Mouse (Mus musculus) MEL (cell line): Measurements from ENCODE around the gene Nob1.

Experiments
- CHD2 ChIP-seq: IDR thresholded peaks from 2 replicates; pipeline ENCODE4 v1.6.1; 2011; ENCODE audit warnings: low read length, improper control_type of control experiment
- CTCF ChIP-seq, 3 experiments: IDR thresholded peaks in 2 of 3; conservative IDR thresholded peaks in 1 of 3; 2 replicates each; pipeline ENCODE4 v1.5.1; 2011 to 2012; ENCODE audit warnings: low read length in 3 of 3, low read depth in 2 of 3, mild to moderate bottlenecking in 2 of 3, improper control_type of control experiment in 1 of 3, inconsistent platforms in 1 of 3, mixed read lengths in 1 of 3, moderate library complexity in 1 of 3; ENCODE audit not compliant: control insufficient read depth in 1 of 3, insufficient read depth in 1 of 3, poor library complexity in 1 of 3, severe bottlenecking in 1 of 3
- EP300 ChIP-seq, 2 experiments: IDR thresholded peaks; 2 replicates each; pipeline ENCODE4 v1.6.1; 2011; ENCODE audit warnings: improper control_type of control experiment in 2 of 2, low read length in 2 of 2, low read depth in 1 of 2, mild to moderate bottlenecking in 1 of 2
- GATA1 ChIP-seq: IDR thresholded peaks from 2 replicates; pipeline ENCODE4 v1.6.1; 2011; ENCODE audit warnings: low read depth, low read length, improper control_type of control experiment
- MAX ChIP-seq: IDR thresholded peaks from 2 replicates; pipeline ENCODE4 v1.6.1; 2011; ENCODE audit warnings: low read length, improper control_type of control experiment
- MYB ChIP-seq: IDR thresholded peaks from 2 replicates; pipeline ENCODE4 v1.6.1; 2011; ENCODE audit warnings: mild to moderate bottlenecking, low read depth, low read length, improper control_type of control experiment
- MYC ChIP-seq: IDR thresholded peaks from 2 replicates; pipeline ENCODE4 v1.6.1; 2011; ENCODE audit warnings: low read depth, mild to moderate bottlenecking, low read length, improper control_type of control experiment, moderate library complexity
- NELFE ChIP-seq: IDR thresholded peaks from 2 replicates; pipeline ENCODE4 v1.6.1; 2011; ENCODE audit warnings: low read depth, low read length, improper control_type of control experiment
- POLR2A ChIP-seq, 2 experiments: IDR thresholded peaks; 2 replicates each; pipeline ENCODE4 v1.6.1; 2011 to 2012; ENCODE audit warnings: low read length in 2 of 2, mild to moderate bottlenecking in 2 of 2, control low read depth in 1 of 2, improper control_type of control experiment in 1 of 2, low read depth in 1 of 2, moderate library complexity in 1 of 2; ENCODE audit not compliant: control insufficient read depth in 1 of 2, insufficient read depth in 1 of 2, poor library complexity in 1 of 2
- POLR2AphosphoS5 ChIP-seq: IDR thresholded peaks from 2 replicates; pipeline ENCODE4 v1.6.1; 2012; ENCODE audit warnings: low read depth, borderline replicate concordance, mild to moderate bottlenecking, inconsistent platforms, low read length, moderate library complexity, mixed read lengths
- RCOR1 ChIP-seq: IDR thresholded peaks from 2 replicates; pipeline ENCODE4 v1.6.1; 2012; ENCODE audit warnings: low read depth, mild to moderate bottlenecking, inconsistent platforms, low read length, improper control_type of control experiment
- SMC3 ChIP-seq: IDR thresholded peaks from 2 replicates; pipeline ENCODE4 v1.6.1; 2011; ENCODE audit warnings: low read depth, low read length, improper control_type of control experiment
- TBP ChIP-seq: IDR thresholded peaks from 2 replicates; pipeline ENCODE4 v1.8.0; 2011; ENCODE audit warnings: low read depth, low read length, improper control_type of control experiment
- ZKSCAN1 ChIP-seq: IDR thresholded peaks from 2 replicates; pipeline ENCODE4 v1.6.1; 2012; ENCODE audit warnings: low read depth, mild to moderate bottlenecking, inconsistent platforms, low read length, improper control_type of control experiment, moderate library complexity

DNA sequence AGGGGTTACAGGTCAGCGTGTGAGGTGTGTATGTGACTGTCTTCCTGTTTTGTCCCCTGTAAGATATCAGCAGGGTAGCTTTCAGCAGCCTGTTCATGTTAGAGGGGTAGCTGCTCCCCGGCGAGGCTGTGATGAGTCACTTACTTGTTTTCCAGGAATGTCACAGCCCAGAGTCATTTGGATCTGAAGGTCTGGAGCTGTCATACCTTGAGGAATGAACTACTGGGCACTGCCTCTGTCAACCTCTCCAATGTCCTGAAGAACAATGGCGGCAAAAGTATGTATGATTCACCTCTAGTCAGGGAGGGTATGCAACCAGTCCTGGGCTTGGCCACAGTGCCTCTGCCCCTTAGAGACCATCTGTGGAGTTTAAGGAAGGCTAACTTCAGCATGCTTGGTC is 32.9 kb upstream of the Nob1 start:
- TF ChIP-seq ZKSCAN1 (no peak), POLR2A (IDR thresholded peaks at IDR 0.05; ENCODE audit: control insufficient read depth in 1 of 2, insufficient read depth in 1 of 2, low read depth in 1 of 2, low read length in 2 of 2, poor library complexity in 1 of 2) (no peak), POLR2AphosphoS5 (no peak), SMC3 (no peak), NELFE (no peak), GATA1 (no peak), TBP (no peak), MAX (no peak), EP300 (IDR thresholded peaks at IDR 0.05; ENCODE audit: low read depth in 1 of 2, low read length in 2 of 2) (no peak), CTCF (IDR thresholded peaks at IDR 0.05 in 2 of 3, conservative IDR thresholded peaks at IDR 0.05 in 1 of 3; ENCODE audit: control insufficient read depth in 1 of 3, insufficient read depth in 1 of 3, low read depth in 2 of 3, low read length in 3 of 3, poor library complexity in 1 of 3, severe bottlenecking in 1 of 3) (no peak), MYB (no peak), MYC (no peak), CHD2 (no peak), RCOR1 (no peak)
